Mouse (Mus musculus) c-Kit-positive CD71-positive TER-119-negative erythroid progenitor cells, embryonic 14.5 days (primary cell): ENCODE measurements around the gene Per2.

Experiments used
- DNase-seq: peaks from one replicate; pipeline ENCODE4 v3.0.0-alpha.2; 2013; ENCODE audit warnings: low read depth

The Per2 gene

GRCm38 (mm10) chr1:91430761-91431160 lies 28.4 kb downstream of the Per2 start:
- no peak for DNase-seq

- no peak for DNase-seq
Measured at GRCm38 (mm10) chr1:91429212-91429611, 29.9 kb downstream of the Per2 start.

- peak; percentile 59 for DNase-seq
Measured at GRCm38 (mm10) chr1:91428614-91429013, 30.5 kb downstream of the Per2 start.

GRCm38 (mm10) chr1:91426397-91426796 lies 32.7 kb downstream of the Per2 start:
- DNase-seq: no peak

- no peak for DNase-seq
Measured at GRCm38 (mm10) chr1:91420601-91421065, 38.5 kb downstream of the Per2 start.

GRCm38 (mm10) chr1:91419862-91420600 lies 39.1 kb downstream of the Per2 start:
- DNase-seq: no peak

- DNase-seq: no peak
Measured at GRCm38 (mm10) chr1:91417991-91418390, 41.1 kb downstream of the Per2 start.

- no peak for DNase-seq
Measured at GRCm38 (mm10) chr1:91415311-91415710, 43.8 kb downstream of the Per2 start.

- no peak for DNase-seq
Measured at GRCm38 (mm10) chr1:91414903-91415302, 44.2 kb downstream of the Per2 start.

GRCm38 (mm10) chr1:91413898-91414594 lies 45.1 kb downstream of the Per2 start, which contains the start of gene Hes6:
Hes6 (minus strand) TSS chr1:91414038.
- no peak for DNase-seq

- no peak for DNase-seq
Measured at GRCm38 (mm10) chr1:91413536-91413897, 45.6 kb downstream of the Per2 start.

- peak; percentile 87 for DNase-seq
Measured at GRCm38 (mm10) chr1:91413030-91413506, 46.1 kb downstream of the Per2 start.

GRCm38 (mm10) chr1:91412286-91413029 lies 46.7 kb downstream of the Per2 start:
- no peak for DNase-seq

GRCm38 (mm10) chr1:91411631-91412285 lies 47.4 kb downstream of the Per2 start:
- DNase-seq: no peak

GRCm38 (mm10) chr1:91407819-91408218 lies 51.3 kb downstream of the Per2 start:
- no peak for DNase-seq

GRCm38 (mm10) chr1:91405406-91406169 lies 53.5 kb downstream of the Per2 start:
- no peak for DNase-seq

- DNase-seq: no peak
Measured at GRCm38 (mm10) chr1:91404976-91405375, 54.1 kb downstream of the Per2 start.

- DNase-seq: peak; percentile 76
Measured at GRCm38 (mm10) chr1:91398260-91399062, 60.7 kb downstream of the Per2 start, which contains the start of gene Ilkap. Ilkap (minus strand) TSS chr1:91398815.

GRCm38 (mm10) chr1:91397927-91398259 lies 61.2 kb downstream of the Per2 start:
- no peak for DNase-seq

GRCm38 (mm10) chr1:91390369-91390768 lies 68.8 kb downstream of the Per2 start:
- DNase-seq: no peak
